24 mouse cellular contexts compared by ENCODE assay signal in the genomic region with DNA sequence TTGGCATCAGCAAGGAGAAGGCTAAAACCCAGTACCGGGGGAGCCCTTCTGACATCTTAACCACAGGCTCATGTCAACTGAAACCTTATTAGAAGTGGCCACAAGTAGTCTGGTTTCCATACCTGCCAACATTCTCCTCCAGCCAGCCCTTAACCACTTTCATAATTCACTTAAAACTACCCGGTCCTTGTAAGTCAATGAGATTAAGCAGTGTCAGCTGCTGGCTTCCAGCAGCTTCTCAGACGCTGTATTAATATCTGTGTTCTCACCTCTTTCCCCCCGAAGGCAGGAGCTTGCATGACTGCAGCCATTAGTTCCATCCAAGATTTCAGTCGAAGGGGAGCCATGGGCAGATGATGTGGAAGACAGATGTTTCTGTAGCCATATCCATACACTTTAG.
"Had no signal": no experiment of that assay in that cellular context is flagged by ENCODE, and none has a peak within 500 bp of the region (broad histone marks: within the 10 kb centered on the region; RNA-seq: fewer than 3 reads in every experiment).

No protein-coding gene starts in this region.

- H3K4me1 ChIP-seq: heart, embryonic 12.5 days; hindbrain, embryonic 13.5 days; hindbrain, embryonic 15.5 days; kidney, embryonic 15.5 days; liver, embryonic 13.5 days; liver, embryonic 15.5 days had no signal

- H3K9ac ChIP-seq: heart, embryonic 12.5 days; hindbrain, embryonic 13.5 days; hindbrain, embryonic 15.5 days; kidney, embryonic 15.5 days; liver, embryonic 13.5 days; liver, embryonic 15.5 days had no signal

- H3K27ac ChIP-seq: gastrocnemius, adult 2 months; heart, embryonic 10.5 days; hindbrain, embryonic 13.5 days; hindbrain, embryonic 15.5 days; hindbrain, postnatal 0 days; kidney, embryonic 15.5 days; kidney, postnatal 0 days; liver, embryonic 13.5 days; liver, embryonic 15.5 days had no signal

- H3K27me3 ChIP-seq: heart, embryonic 12.5 days; hindbrain, embryonic 13.5 days; hindbrain, embryonic 15.5 days; kidney, embryonic 15.5 days; liver, embryonic 13.5 days; liver, embryonic 15.5 days had no signal

- H3K9me3 ChIP-seq: heart, embryonic 10.5 days; heart, embryonic 12.5 days; hindbrain, embryonic 13.5 days; hindbrain, embryonic 15.5 days; kidney, embryonic 15.5 days; liver, embryonic 13.5 days; liver, embryonic 15.5 days had no signal

- H3K4me2 ChIP-seq: heart, embryonic 12.5 days; hindbrain, embryonic 13.5 days; hindbrain, embryonic 15.5 days; kidney, embryonic 15.5 days; liver, embryonic 11.5 days; liver, embryonic 13.5 days; liver, embryonic 15.5 days had no signal

- ATAC-seq: hindbrain, postnatal 0 days; intestine, embryonic 16.5 days had no signal

- DNase-seq: gastrocnemius, adult 2 months; gastrocnemius, postnatal 10 days; gastrocnemius, postnatal 25 days; heart, adult 18-20 months; heart, postnatal 10 days; kidney, adult 11 months; kidney, adult 2 months; kidney, adult 9 months; kidney, postnatal 14 days; kidney, postnatal 36 days; layer of hippocampus, adult 9-11 months; layer of hippocampus, postnatal 36 days; liver; liver, embryonic 13.5 days had no signal

- H3K36me3 ChIP-seq: heart, embryonic 10.5 days; heart, embryonic 12.5 days; hindbrain, embryonic 13.5 days; hindbrain, embryonic 15.5 days; kidney, embryonic 15.5 days; liver, embryonic 13.5 days; liver, embryonic 15.5 days had no signal

- H3K4me3 ChIP-seq: gastrocnemius, adult 2 months; heart, embryonic 10.5 days; heart, embryonic 12.5 days; hindbrain, embryonic 13.5 days; hindbrain, embryonic 15.5 days; kidney, embryonic 15.5 days; liver, embryonic 13.5 days; liver, embryonic 15.5 days had no signal
